Mouse (Mus musculus): ENCODE measurements around the gene Brf1. TPM values are rescaled to one million over a fixed set of nuclear protein-coding genes. Genes with fewer than 3 reads are reported as not detected.
A peak's percentile ranks its signal among the peaks of the same experiment; 100 is the strongest.

Gene Brf1
- total and polyA plus RNA-seq, 2 experiments from 2014 or later = 39.0 to 42.1 TPM

DNA sequence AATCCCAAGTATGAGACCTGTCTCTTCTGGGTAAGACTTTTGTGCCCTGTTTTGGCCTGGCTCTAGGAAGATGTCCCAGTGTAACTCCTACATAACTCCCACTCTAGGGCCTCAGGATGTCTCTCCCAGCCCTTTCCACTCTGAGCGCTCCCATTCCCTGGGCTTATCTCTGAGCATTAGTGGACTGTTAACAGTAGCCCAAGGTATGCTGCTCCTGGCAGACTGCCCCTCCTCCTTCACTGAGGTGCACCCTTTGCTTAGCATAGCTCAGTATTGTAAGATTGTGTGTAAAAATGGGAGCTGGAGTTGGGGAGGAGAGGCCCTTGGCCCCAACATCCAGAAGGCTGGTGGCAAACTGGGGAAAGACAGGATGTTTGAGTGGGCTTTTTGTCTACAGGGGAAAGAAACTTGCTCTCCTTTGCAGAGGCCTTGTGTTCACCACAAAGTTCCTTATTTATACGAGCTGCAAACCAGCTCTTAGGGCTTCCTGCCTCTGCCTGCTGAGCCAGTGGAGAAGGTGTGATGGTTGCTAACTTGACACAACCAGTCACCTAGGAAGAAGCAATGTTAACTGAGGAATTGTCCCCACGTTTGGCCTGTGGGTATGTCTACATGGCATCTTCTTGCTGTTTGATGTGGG lies 47.5 kb downstream of the Brf1 start:
- Histone ChIP-seq H3K27ac (ENCODE audit: low read depth, low read length) (no peak overlapping the region), H3K27me3 (ENCODE audit: insufficient read depth, low read length) (no peaks in the 10 kb centered on the region), H3K9ac (replicated peaks; ENCODE audit: low read length, poor library complexity, severe bottlenecking) (no peak overlapping the region), H3K9me3 (ENCODE audit: low read length) (no peaks in the 10 kb centered on the region), H3K4me2 (ENCODE audit: low read depth, low read length, poor library complexity, severe bottlenecking) (no peak overlapping the region), H3K4me3 (ENCODE audit: low read depth, low read length) (no peak overlapping the region), H3K36me3 (ENCODE audit: insufficient read depth, low read length) (peaks cover 3% of the 10 kb centered on the region; the same call in 1 of the 2 replicates), H3K4me1 (ENCODE audit: insufficient read depth, low read length) (peaks cover 15% of the 10 kb centered on the region)
- no peak for TF ChIP-seq CTCF (IDR thresholded peaks at IDR 0.05)
- DNase-seq (ENCODE audit: low spot score) = no peak
- no peak for ATAC-seq (ENCODE audit: low FRiP score)
- 80% methylated on average over 3 of the region's 3 CpGs for WGBS

DNA sequence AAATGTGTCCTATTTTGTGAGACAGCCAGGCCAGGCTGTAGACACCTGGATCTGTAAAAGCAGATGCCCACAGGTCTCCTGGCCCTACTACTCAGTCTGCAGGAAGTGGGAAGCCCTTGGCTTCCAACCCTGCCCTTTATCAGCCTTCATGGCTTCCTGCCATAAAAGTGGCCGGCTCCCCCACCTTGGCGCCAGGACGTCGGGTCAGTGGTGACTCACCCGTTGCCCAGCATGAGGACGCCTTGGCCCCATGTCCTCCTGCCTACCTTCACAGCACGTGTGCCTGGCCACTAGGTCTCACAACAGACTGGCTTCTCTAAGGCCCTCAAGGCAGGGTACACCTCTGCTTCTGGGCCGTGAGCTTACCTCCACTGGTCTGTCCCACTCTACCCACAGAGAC lies 48.1 kb downstream of the Brf1 start:
- Histone ChIP-seq H3K9me3 (ENCODE audit: low read length) (no peaks in the 10 kb centered on the region), H3K27me3 (ENCODE audit: insufficient read depth, low read length) (no peaks in the 10 kb centered on the region), H3K4me1 (ENCODE audit: insufficient read depth, low read length) (peaks cover 15% of the 10 kb centered on the region), H3K27ac (ENCODE audit: low read depth, low read length) (no peak overlapping the region), H3K4me3 (ENCODE audit: low read depth, low read length) (no peak overlapping the region), H3K4me2 (ENCODE audit: low read depth, low read length, poor library complexity, severe bottlenecking) (no peak overlapping the region), H3K36me3 (ENCODE audit: insufficient read depth, low read length) (peaks cover 3% of the 10 kb centered on the region; the same call in 1 of the 2 replicates), H3K9ac (replicated peaks; ENCODE audit: low read length, poor library complexity, severe bottlenecking) (no peak overlapping the region)
- DNase-seq (ENCODE audit: low spot score) (no peak), ATAC-seq (ENCODE audit: low FRiP score) (no peak)
- WGBS = 79% methylated on average over 8 of the region's 8 CpGs
- TF ChIP-seq CTCF (IDR thresholded peaks at IDR 0.05) = no peak

DNA sequence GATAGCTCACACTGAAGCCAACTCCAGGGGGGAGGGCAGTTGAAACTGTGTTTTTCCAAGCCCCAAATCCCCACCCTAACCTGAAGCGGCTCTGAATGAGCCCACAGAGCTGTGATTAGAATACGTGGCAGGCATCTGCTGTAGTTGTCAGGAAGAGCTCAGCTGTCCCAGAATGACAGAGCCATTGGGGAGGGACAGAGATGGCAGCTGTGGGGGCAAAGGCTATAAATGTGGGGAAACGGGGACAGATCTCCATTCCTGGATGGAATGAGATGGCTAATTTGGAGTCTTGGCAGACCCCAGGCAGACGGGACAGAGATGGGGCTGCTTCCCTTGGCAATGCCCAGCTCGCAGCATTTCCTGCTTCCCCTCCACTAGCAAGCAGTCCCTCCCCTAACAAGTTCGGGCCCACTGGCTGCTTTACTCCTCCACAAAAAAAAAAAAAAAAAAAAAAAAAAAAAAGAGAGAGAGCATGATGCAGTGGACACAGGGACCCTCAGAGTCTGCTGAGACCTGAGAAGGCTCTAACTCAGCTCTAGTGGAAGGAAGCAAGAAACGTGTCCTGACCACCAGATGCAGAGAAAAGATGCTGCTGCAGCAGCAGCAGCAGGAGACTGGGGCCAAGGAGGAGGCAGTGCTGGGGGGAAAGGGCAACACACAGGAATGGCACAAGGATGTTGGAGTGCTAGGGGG lies 49.2 kb downstream of the Brf1 start:
- peak overlapping the region; percentile 86 for H3K9ac ChIP-seq (replicated peaks; ENCODE audit: low read length, poor library complexity, severe bottlenecking)
- no peak for ATAC-seq (ENCODE audit: low FRiP score)
- H3K4me1 ChIP-seq (ENCODE audit: insufficient read depth, low read length) = peaks cover 15% of the 10 kb centered on the region
- H3K4me2 ChIP-seq (ENCODE audit: low read depth, low read length, poor library complexity, severe bottlenecking) = peak overlapping the region; percentile 92
- H3K9me3 ChIP-seq (ENCODE audit: low read length) = no peaks in the 10 kb centered on the region
- no peak for TF ChIP-seq CTCF (IDR thresholded peaks at IDR 0.05)
- peak overlapping the region; percentile 54; the same call in 1 of the 2 replicates for H3K4me3 ChIP-seq (ENCODE audit: low read depth, low read length)
- DNase-seq (ENCODE audit: low spot score) = no peak
- H3K27me3 ChIP-seq (ENCODE audit: insufficient read depth, low read length) = no peaks in the 10 kb centered on the region
- H3K27ac ChIP-seq (ENCODE audit: low read depth, low read length) = peak overlapping the region; percentile 84
- 24% methylated on average over 7 of the region's 7 CpGs for WGBS
- H3K36me3 ChIP-seq (ENCODE audit: insufficient read depth, low read length) = peaks cover 2% of the 10 kb centered on the region; the same call in 1 of the 2 replicates

DNA sequence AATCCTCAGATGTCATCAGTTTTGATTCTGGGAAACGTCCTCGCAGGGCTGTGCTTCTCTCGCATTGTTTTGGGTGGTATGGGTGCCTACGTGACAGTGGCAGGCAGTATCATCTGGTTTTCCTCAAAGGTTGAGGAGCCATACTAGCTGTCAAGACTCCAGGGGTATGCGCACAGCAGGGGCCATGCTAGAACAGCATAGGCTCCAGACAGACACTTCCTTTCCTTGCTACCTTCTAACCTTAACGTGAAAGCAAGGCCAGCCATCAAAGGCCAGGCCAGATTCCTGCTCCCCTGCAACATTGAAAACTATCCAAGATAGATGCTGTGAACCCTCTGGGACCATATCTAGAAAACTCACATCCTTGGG lies 49.8 kb downstream of the Brf1 start:
- no peak for TF ChIP-seq CTCF (IDR thresholded peaks at IDR 0.05)
- DNase-seq (ENCODE audit: low spot score) = no peak
- WGBS = 3% methylated on average over 6 of the region's 6 CpGs
- Histone ChIP-seq H3K36me3 (ENCODE audit: insufficient read depth, low read length) (no peaks in the 10 kb centered on the region), H3K4me2 (ENCODE audit: low read depth, low read length, poor library complexity, severe bottlenecking) (peak overlapping the region; percentile 92), H3K27me3 (ENCODE audit: insufficient read depth, low read length) (no peaks in the 10 kb centered on the region), H3K9ac (replicated peaks; ENCODE audit: low read length, poor library complexity, severe bottlenecking) (peak overlapping the region; percentile 86), H3K9me3 (ENCODE audit: low read length) (no peaks in the 10 kb centered on the region), H3K4me1 (ENCODE audit: insufficient read depth, low read length) (peaks cover 15% of the 10 kb centered on the region), H3K27ac (ENCODE audit: low read depth, low read length) (peak overlapping the region; percentile 84), H3K4me3 (ENCODE audit: low read depth, low read length) (peak overlapping the region; percentile 54)
- ATAC-seq (ENCODE audit: low FRiP score) = peak; percentile 53

DNA sequence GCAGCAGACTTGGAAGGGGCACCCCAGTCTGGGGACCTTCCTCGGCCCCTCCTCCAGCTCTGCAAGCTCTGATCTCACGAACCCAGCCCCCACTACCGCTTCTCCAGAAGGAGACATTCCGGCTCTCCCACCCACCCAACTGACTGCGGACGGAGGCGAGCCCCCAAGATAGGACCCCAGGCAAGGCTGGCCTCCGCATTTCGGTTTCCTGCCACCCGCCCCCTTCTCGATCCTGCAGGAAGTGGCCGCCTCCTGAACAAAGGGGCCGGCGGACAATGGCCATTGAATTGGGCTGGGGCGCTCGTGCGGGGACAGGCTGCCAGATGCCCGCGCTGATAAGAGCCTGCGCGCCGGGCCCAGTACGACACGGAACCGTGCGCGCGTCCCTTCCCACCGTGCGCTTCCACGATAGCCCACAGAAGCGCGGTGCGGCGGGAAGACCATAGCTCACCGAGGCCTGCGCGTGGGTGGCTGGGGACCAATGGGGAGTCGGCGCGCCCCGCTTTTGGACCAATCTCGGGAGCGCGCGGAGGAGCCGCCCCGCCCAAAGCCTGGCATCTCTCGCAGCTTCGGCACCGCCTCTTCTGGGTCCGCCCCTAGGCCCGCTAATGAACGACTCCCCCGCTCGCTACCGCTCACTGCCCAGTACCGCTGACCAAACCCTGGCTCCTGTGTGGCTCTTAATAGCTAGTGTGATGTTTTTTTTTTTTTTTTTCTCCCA lies 50.3 kb downstream of the Brf1 start:
- no peaks in the 10 kb centered on the region for H3K36me3 ChIP-seq (ENCODE audit: insufficient read depth, low read length)
- no peaks in the 10 kb centered on the region for H3K9me3 ChIP-seq (ENCODE audit: low read length)
- WGBS = under 1% methylated on average over 55 of the region's 58 CpGs
- no peaks in the 10 kb centered on the region for H3K27me3 ChIP-seq (ENCODE audit: insufficient read depth, low read length)
- no peak for TF ChIP-seq CTCF (IDR thresholded peaks at IDR 0.05)
- H3K4me1 ChIP-seq (ENCODE audit: insufficient read depth, low read length) = peaks cover 15% of the 10 kb centered on the region
- peak overlapping the region; percentile 84 for H3K27ac ChIP-seq (ENCODE audit: low read depth, low read length)
- peak overlapping the region; percentile 92 for H3K4me2 ChIP-seq (ENCODE audit: low read depth, low read length, poor library complexity, severe bottlenecking)
- ATAC-seq (ENCODE audit: low FRiP score) = peak; percentile 92
- DNase-seq (ENCODE audit: low spot score) = peak; percentile 96
- H3K9ac ChIP-seq (replicated peaks; ENCODE audit: low read length, poor library complexity, severe bottlenecking) = peak overlapping the region; percentile 86
- H3K4me3 ChIP-seq (ENCODE audit: low read depth, low read length) = peak overlapping the region; percentile 54

DNA sequence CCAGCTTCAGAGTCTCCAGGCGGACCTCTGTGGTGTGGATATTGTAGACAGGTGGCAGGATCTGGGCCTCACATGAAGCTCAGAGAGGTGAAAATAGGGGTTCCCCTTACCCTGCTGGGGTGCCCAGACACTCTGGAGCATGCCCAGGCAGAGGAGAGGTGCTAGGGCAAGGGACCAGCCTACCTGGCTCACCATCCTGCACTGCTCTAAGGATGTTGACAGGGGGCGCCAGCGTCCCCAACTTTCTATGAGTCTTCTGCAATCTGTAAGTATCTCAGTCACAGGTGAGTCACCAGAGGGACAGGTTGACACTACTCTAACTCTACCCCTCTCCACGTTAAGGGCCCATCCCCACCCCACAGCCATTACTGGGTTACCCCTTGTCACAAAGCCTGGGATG lies 53.2 kb downstream of the Brf1 start:
- DNase-seq (ENCODE audit: low spot score) (no peak), ATAC-seq (ENCODE audit: low FRiP score) (no peak)
- Histone ChIP-seq H3K9me3 (ENCODE audit: low read length) (no peaks in the 10 kb centered on the region), H3K4me3 (ENCODE audit: low read depth, low read length) (no peak overlapping the region), H3K27me3 (ENCODE audit: insufficient read depth, low read length) (no peaks in the 10 kb centered on the region), H3K27ac (ENCODE audit: low read depth, low read length) (no peak overlapping the region), H3K4me1 (ENCODE audit: insufficient read depth, low read length) (peaks cover 15% of the 10 kb centered on the region), H3K9ac (replicated peaks; ENCODE audit: low read length, poor library complexity, severe bottlenecking) (no peak overlapping the region), H3K4me2 (ENCODE audit: low read depth, low read length, poor library complexity, severe bottlenecking) (no peak overlapping the region), H3K36me3 (ENCODE audit: insufficient read depth, low read length) (no peaks in the 10 kb centered on the region)
- TF ChIP-seq CTCF (IDR thresholded peaks at IDR 0.05) = peak; percentile 50
- WGBS = 34% methylated on average over 4 of the region's 4 CpGs

Measured in midbrain, postnatal 0 days (tissue).